Mouse (Mus musculus) embryonic fibroblast, embryonic 13.5 days (primary cell): ENCODE measurements around the gene Hyou1.
A peak's percentile ranks its signal among the peaks of the same experiment; 100 is the strongest.

Experiments
- CTCF ChIP-seq: IDR thresholded peaks from 2 replicates; pipeline ENCODE4 v1.5.1; 2011; ENCODE audit warnings: mild to moderate bottlenecking, control low read depth, low read length, moderate library complexity, borderline replicate concordance; ENCODE audit not compliant: insufficient read depth
- POLR2A ChIP-seq: IDR thresholded peaks from 2 replicates; pipeline ENCODE4 v1.6.1; 2011; ENCODE audit warnings: low read depth, mild to moderate bottlenecking, control low read depth, low read length, moderate library complexity

GRCm38 (mm10) chr9:44417892-44418363, 38.6 kb downstream of the Hyou1 start:
- peak; percentile 9; the same call in 1 of the 2 replicates for TF ChIP-seq CTCF
- peak; percentile 94 for TF ChIP-seq POLR2A
